Mouse (Mus musculus) layer of hippocampus, adult 9-10 months (tissue): ENCODE results near the gene Rpl26.

Source experiments
- DNase-seq: peaks from one replicate; pipeline ENCODE4 v3.0.0; 2022; ENCODE audit warnings: low spot score

Rpl26 gene

GRCm38 (mm10) chr11:68901351-68902046, at the start of gene Rpl26:
Gene Rpl26, plus strand, starts transcription at chr11:68901583.
- peak; percentile 99 for DNase-seq

DNA sequence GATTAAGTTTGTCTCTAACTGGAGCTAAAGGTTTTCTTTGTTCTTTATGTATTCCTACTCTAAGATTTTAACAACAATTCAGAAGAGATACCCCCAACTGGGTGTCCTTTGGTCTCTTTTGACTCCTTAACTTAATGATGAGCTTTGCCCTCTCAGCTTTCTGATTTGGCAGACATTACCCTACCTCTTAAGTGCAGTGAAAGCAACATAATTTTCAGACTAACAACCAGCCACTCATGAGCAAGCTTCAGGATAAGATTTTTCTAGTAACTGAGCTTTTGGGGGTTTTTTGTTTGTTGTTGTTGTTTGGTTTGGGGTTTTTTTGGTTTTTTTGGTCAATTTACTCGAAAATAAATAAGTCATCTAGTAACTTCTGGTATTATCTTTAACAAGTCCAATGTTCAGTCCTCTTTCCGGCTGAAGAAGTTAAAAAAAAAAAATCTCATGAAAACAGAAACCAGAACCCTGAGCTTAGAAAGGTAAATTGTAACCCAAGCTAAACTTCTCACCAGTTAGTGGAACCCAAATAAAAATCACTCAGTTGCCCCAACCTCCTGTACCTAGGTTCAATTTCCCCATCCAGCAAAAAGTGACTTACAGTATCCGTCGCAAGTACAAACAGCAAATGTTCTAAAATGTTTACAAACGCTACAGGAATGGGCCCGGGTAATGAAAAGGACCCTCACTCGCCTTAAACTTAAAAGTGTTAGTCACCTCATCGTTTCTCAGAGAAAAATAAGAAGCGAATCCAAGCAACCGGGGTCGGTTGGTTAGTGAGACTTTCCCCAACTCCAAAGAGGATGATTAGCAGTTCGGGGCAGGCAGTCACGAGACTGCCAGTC, 49.5 kb upstream of the Rpl26 start:
- no peak for DNase-seq

DNA sequence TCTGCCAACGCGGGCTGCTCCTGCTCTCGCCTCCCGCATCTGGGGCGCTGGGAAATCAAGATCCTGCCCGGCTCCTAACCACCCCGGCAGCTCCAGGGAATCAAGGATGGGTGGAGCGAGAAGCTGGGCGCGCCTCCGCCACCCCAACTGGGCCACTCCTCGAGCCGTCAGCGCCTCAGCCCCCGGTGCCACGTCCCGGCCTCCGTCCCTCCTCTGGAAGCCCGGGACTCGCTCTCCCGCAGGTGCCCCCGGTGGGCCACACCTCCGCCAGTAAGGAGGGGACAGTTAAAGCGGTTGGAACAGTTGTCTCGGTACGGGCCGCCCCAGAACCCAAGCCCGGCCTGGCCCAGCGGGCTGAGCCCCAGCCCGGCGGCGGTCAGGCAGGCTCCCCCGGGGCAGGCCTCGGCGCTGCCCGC, 48.9 kb upstream of the Rpl26 start:
- DNase-seq, result no peak

DNA sequence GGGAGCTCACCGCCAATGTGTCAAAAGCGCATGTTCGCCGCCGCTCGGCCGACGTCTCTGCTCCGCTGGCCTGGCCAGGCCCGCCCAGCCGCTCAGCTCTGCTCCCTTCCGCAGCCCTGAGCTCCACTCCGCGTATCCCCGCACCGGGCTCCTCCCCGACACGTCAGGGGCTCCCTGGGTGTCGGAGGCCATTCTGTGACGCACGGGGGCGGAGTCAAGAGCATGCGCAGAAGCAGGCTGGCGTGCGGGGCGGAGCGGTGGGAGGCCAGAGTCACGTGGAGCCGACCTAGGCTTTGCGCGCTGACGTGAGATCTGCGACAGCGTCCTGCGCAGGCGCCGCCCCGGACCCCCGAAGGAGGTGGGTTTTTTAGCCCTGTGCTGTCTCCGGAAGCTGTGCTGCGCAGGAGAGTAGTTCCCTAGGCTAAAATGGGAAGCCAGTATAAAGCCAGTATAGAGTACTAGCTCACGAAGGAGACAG, 48.4 kb upstream of the Rpl26 start:
- DNase-seq, result peak; percentile 98

- no peak for DNase-seq
These were observed 47.6 kb upstream of the Rpl26 start for GRCm38 (mm10) chr11:68853611-68854401.

DNA sequence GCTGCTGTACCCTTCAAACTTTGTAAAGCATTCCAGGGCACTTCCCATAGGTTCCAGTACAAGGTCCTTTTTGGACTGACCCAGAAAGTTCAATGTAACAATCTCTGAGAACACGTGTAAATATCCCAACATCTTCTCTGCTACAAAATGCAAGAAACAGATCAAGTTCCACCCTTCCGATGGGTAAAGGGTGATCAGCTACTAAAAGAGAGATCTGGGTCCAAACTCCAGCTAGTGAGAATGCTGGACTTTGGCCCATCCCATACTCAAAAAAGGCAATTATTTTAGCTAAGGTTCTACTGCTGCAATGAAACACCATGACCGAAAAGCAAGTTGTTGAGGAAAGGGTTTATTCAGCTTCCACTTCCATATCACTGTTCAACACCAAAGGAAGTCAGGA, 46.8 kb upstream of the Rpl26 start:
- no peak for DNase-seq

DNA sequence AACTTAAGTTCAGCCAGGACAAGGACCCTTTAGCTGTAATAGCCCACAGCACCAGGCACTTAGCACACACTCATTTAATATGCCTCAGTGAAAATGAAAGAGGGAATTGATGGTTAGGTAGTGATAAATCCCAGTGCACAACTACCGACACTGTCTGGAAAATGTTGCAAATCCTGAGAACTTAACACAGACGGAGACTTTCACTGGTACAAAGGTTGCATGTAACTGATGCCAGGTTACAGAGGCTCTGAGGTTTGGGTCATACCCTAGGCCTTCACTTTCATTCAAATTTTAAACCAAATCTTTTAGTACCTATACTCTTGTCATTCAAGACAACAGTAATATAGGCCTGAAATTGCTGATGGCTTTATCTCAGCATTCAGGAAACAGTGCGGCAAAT, 44.1 kb upstream of the Rpl26 start:
- no peak for DNase-seq

GRCm38 (mm10) chr11:68859943-68860593, 41.3 kb upstream of the Rpl26 start:
- DNase-seq, result no peak

GRCm38 (mm10) chr11:68862260-68862659, 39.1 kb upstream of the Rpl26 start:
- no peak for DNase-seq

- DNase-seq, result no peak
These were observed 37.7 kb upstream of the Rpl26 start for GRCm38 (mm10) chr11:68863631-68864091.

- DNase-seq, result no peak
These were observed 36.7 kb upstream of the Rpl26 start for GRCm38 (mm10) chr11:68864544-68865189.

- DNase-seq, result no peak
These were observed 30.1 kb upstream of the Rpl26 start for GRCm38 (mm10) chr11:68871277-68871676.

- no peak for DNase-seq
These were observed 29.6 kb upstream of the Rpl26 start, which contains the start of gene Ndel1 for GRCm38 (mm10) chr11:68871748-68872147. Gene Ndel1, minus strand, starts transcription at chr11:68871858.

DNA sequence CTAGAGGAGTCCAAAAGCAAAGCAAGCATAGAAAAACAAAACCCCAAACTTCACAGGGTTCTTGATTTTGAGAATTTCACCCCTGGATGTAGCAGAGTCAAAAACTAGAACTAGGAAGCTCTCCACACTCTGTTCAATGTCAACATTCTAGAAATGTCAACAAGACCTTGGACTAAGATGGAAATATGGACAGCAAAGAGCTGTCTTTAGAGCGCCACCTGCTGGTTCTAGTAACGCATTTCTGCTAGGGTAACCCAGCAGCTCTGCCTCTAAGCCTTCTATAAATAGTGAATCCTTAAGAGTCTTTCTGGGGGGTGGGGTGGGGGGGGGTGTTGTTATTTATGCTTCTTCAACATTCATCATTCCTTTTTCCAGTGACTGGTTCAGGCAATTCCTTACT, 26.5 kb upstream of the Rpl26 start:
- no peak for DNase-seq

DNA sequence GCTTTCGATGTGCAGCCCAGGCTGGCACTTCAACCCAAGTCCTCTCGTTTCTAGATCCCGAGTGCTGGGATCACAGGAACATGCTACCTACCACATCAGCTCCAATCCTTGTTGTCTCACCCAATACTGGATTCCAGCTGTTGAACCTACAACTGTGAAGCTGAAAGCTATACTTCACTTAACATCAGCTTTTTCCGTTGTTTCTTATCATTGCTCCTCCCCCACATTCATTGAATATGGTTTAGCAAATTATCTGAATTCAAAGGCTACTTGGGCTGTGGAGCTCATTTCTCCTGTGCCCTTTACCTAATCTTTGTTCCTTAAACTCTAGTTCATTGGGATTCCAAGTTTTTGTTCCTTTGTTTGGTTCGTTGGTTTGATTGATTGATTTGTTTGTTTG, 22.6 kb upstream of the Rpl26 start:
- DNase-seq, result no peak

- no peak for DNase-seq
These were observed 19.3 kb upstream of the Rpl26 start for GRCm38 (mm10) chr11:68882107-68882506.

- no peak for DNase-seq
These were observed 17.5 kb upstream of the Rpl26 start for GRCm38 (mm10) chr11:68883843-68884242.

DNA sequence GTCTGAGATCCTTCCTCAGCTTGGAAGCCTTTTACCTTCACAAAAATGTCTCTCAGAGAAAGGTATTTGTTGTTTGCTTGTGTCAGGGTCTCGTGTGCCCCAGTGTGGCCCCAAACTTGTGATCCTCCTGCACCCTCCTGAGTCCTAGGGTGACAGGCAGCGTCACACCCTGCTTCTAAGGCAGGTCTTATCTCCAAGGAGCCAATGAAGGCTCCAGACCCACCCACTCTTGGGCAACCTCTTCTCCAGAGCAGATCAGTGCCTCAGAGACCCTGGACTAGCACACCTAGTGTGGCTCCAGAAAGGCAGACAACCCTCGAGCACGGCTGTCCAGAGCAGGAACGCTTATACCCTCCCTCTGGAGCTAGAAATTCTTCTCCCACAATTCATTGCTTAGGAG, 17.0 kb upstream of the Rpl26 start:
- DNase-seq, result no peak

- DNase-seq, result no peak
These were observed 15.3 kb upstream of the Rpl26 start for GRCm38 (mm10) chr11:68886091-68886490.

DNA sequence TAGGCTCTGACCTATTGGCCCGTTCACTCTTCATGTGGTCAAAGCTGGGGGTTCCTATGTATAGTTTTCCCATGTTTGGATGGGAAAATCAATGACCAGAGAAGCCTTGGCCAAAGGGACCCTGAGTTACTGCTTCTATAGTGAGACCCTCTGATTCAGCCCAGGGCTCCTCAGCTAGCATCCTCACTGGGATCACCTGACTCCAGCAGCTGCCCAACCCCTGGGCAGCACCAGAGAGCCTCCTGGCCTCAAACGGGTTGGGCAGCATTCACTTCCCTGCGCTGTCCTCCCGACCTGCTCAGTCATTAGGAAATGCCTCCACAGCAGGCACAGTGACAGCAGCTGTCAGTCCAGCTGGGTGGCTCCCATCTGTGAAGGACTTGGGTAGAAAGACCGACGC, 13.1 kb upstream of the Rpl26 start, which contains the start of gene Rnf222:
Gene Rnf222, plus strand, starts transcription at position 301 of the 400 bp plus-strand sequence.
- DNase-seq, result no peak

DNA sequence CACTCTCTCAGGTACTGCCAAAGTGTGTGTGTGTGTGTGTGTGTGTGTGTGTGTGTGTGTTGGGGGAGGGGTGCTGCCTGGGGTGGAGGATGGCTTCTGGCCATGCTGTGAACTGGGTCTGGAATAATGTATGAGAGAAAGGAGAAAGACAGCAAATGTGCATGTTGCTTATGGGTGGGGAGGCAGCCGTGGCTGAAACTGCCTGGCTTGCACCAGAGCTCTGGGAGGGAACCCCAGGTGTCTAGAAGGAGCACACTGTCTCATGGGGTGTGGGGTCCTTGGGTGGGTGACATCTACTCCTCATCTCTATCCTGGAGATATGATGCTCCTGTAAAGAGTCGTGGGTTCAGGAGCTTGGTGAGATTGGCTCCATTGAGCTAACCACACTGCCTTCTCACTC, 12.7 kb upstream of the Rpl26 start:
- no peak for DNase-seq
